Comparison of ENCODE assay signal across 8 mouse cellular contexts in the genomic region with DNA sequence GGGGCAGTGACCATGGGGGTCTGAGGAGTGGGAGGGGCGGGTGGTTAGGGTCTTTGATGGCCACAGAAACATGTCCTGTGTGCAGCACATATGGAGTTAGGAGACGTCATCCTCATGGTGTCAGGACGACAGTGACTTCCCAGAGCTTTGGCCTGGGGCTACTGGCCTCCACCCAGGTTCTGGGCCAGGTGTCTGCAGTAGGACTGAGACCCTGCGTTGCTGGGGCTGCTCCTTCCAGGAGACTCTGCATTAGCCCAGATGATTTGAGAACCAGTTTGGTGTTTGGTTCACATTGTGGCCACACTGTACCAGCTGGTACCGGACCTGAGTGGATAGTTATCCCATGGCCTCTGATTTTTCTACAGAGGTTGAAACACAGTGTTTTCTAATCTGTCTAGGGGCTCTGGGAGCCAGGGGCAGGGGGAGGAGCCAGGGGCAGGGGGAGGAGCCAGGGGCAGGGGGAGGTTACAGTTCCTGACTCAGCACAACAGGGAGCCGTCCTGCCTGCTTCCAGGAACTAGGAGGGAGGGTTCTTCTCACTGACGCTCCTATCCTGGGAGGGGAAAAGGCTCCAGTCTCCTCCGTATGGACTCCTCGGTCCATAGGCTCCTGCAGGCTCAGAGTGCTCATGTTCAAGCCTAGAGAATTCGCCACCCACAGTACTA. TPM values are rescaled to one million over a fixed set of nuclear protein-coding genes. Genes with fewer than 3 reads are reported as not detected.
DNase-seq lines count a peak whose midpoint lies in the region; ATAC-seq lines count a peak whose summit lies in the region.

No protein-coding gene starts in this region.

- ATAC-seq in midbrain, embryonic 13.5 days = 0 out of 2 replicates have a peak, but pooled peaks have one; percentile 16
- no peak for ATAC-seq in midbrain, embryonic 14.5 days (ENCODE audit: low FRiP score, low TSS enrichment)

- WGBS in midbrain, embryonic 13.5 days = 33% methylated on average over 10 of the region's 10 CpGs
- 32% methylated on average over 10 of the region's 10 CpGs for WGBS in midbrain, embryonic 14.5 days

- H3K4me1 ChIP-seq in midbrain, embryonic 13.5 days (replicated peaks) = peaks cover 19% of the 10 kb centered on the region
- no peaks in the 10 kb centered on the region for H3K4me1 ChIP-seq in midbrain, embryonic 14.5 days (ENCODE audit: control insufficient read depth, insufficient read depth, low read length)

- H3K4me2 ChIP-seq in midbrain, embryonic 13.5 days (replicated peaks) = no peak overlapping the region
- no peak overlapping the region for H3K4me2 ChIP-seq in midbrain, embryonic 14.5 days (ENCODE audit: low read length)

- peaks cover 21% of the 10 kb centered on the region for H3K36me3 ChIP-seq in midbrain, embryonic 13.5 days
- H3K36me3 ChIP-seq in midbrain, embryonic 14.5 days (ENCODE audit: control insufficient read depth, insufficient read depth, low read length) = peaks cover 13% of the 10 kb centered on the region; the same call in 1 of the 2 replicates

- H3K27me3 ChIP-seq in midbrain, embryonic 13.5 days = peaks cover under 1% of the 10 kb centered on the region; the same call in 1 of the 2 replicates
- H3K27me3 ChIP-seq in midbrain, embryonic 14.5 days (ENCODE audit: control insufficient read depth, insufficient read depth, low read length) = no peaks in the 10 kb centered on the region

- peak; percentile 50 for DNase-seq in cerebellum, adult 9-10 months
- no peak for DNase-seq in cerebellum, adult 11-12 months
- DNase-seq in midbrain, embryonic 14.5 days = no peak
- DNase-seq in kidney, postnatal 36 days = peak; percentile 26 to 50
- peak; percentile 86 for DNase-seq in yolk sac, embryonic 10.5 days (ENCODE audit: low spot score)
- DNase-seq in spleen, postnatal 4 days (ENCODE audit: low spot score in 2 of 2) = no peak
- DNase-seq in frontal cortex, adult 2 months (ENCODE audit: extremely low spot score in 1 of 2, low spot score in 1 of 2) = no peak

- no peak overlapping the region for H3K27ac ChIP-seq in midbrain, embryonic 13.5 days
- no peak overlapping the region for H3K27ac ChIP-seq in midbrain, embryonic 14.5 days (replicated peaks; ENCODE audit: low read depth, low read length)

- H3K4me3 ChIP-seq in midbrain, embryonic 13.5 days (replicated peaks) = no peak overlapping the region
- H3K4me3 ChIP-seq in midbrain, embryonic 14.5 days (replicated peaks; ENCODE audit: low read depth, low read length) = no peak overlapping the region

- H3K9ac ChIP-seq in midbrain, embryonic 13.5 days (replicated peaks) = no peak overlapping the region; the same call in 1 of the 2 replicates
- no peak overlapping the region for H3K9ac ChIP-seq in midbrain, embryonic 14.5 days (replicated peaks; ENCODE audit: low read length)

- H3K9me3 ChIP-seq in midbrain, embryonic 13.5 days = no peaks in the 10 kb centered on the region
- no peaks in the 10 kb centered on the region for H3K9me3 ChIP-seq in midbrain, embryonic 14.5 days (ENCODE audit: control insufficient read depth, low read length)

RNA-seq across cellular contexts. Expression of a gene that starts 10.4 kb away (rescaled TPM):
- polyA plus RNA-seq in midbrain, embryonic 13.5 days (2015; fragmentation: Nextera tagmentation; extraction: Ambion mirVana) = 6.0 and 8.1 TPM in 2 replicates
- polyA plus RNA-seq in midbrain, embryonic 14.5 days (2014; fragmentation: Nextera tagmentation; extraction: Ambion mirVana) = 14.0 and 15.2 TPM in 2 replicates
- polyA plus RNA-seq in frontal cortex, adult 2 months (2012; rRNA removed) = 35.4 and 43.3 TPM in 2 replicates

RNA-seq across cellular contexts. Expression of a gene that starts 27.8 kb away (rescaled TPM):
- polyA plus RNA-seq in midbrain, embryonic 13.5 days (2015; fragmentation: Nextera tagmentation; extraction: Ambion mirVana) = 1.4 and 2.5 TPM in 2 replicates
- 0.39 and 1.2 TPM in 2 replicates for polyA plus RNA-seq in midbrain, embryonic 14.5 days (2014; fragmentation: Nextera tagmentation; extraction: Ambion mirVana)
- polyA plus RNA-seq in frontal cortex, adult 2 months (2012; rRNA removed) = 0.38 and 0.71 TPM in 2 replicates

RNA-seq across cellular contexts. Expression of a gene that starts 33.4 kb away (rescaled TPM):
- polyA plus RNA-seq in midbrain, embryonic 13.5 days (2015; fragmentation: Nextera tagmentation; extraction: Ambion mirVana) = 18.1 and 19.0 TPM in 2 replicates
- 14.9 and 23.7 TPM in 2 replicates for polyA plus RNA-seq in midbrain, embryonic 14.5 days (2014; fragmentation: Nextera tagmentation; extraction: Ambion mirVana)
- 32.7 and 34.2 TPM in 2 replicates for polyA plus RNA-seq in frontal cortex, adult 2 months (2012; rRNA removed)

RNA-seq across cellular contexts. Expression of a gene that starts 55.1 kb away (rescaled TPM):
- polyA plus RNA-seq in midbrain, embryonic 13.5 days (2015; fragmentation: Nextera tagmentation; extraction: Ambion mirVana) = 4.7 TPM in 2 replicates
- polyA plus RNA-seq in midbrain, embryonic 14.5 days (2014; fragmentation: Nextera tagmentation; extraction: Ambion mirVana) = 4.2 and 6.9 TPM in 2 replicates
- 20.9 and 23.3 TPM in 2 replicates for polyA plus RNA-seq in frontal cortex, adult 2 months (2012; rRNA removed)

Comparison
In these comparisons a context has a peak if more than half of its experiments do, and no peak if none do; other contexts are left out.
1. DNase-seq: peak in cerebellum, adult 9-10 months (single experiment), kidney, postnatal 36 days (2 of 2) and yolk sac, embryonic 10.5 days (single experiment); none in cerebellum, adult 11-12 months (single experiment), midbrain, embryonic 14.5 days (single experiment), spleen, postnatal 4 days (0 of 2) and frontal cortex, adult 2 months (0 of 2).